Mouse (Mus musculus) liver, embryonic 14 days (tissue): Measurements from ENCODE around the gene Pdxk. TPM values are rescaled to one million over a fixed set of nuclear protein-coding genes. Genes with fewer than 3 reads are reported as not detected.

Source experiments
- polyA plus RNA-seq: library from polyadenylated mRNA; depleted of rRNA; stranded (reverse); fragments of >200 nt; gene quantifications from 2 replicates; pipeline ENCODE4 v1.2.3, GENCODE M21; 2012; rRNA removed

Gene Pdxk
- 2.6 and 3.3 TPM in 2 replicates for polyA plus RNA-seq

GRCm38 (mm10) chr10:78464792-78465207 is at the start of gene Pdxk:
Pdxk (minus strand) TSS chr10:78464975.

GRCm38 (mm10) chr10:78425181-78426041 is 39.4 kb downstream of the Pdxk start, which contains the start of gene Cstb:
Cstb (plus strand) TSS chr10:78425669.

GRCm38 (mm10) chr10:78412319-78413151 is 52.2 kb downstream of the Pdxk start, which contains the start of gene Rrp1:
Rrp1 (minus strand) TSS chr10:78413043.

Other genes with a start within 250 kb of the Pdxk start
- gene Trappc10, start 220.3 kb downstream of the Pdxk start, polyA plus RNA-seq, result 16.8 and 21.1 TPM in 2 replicates
- gene Agpat3, start 112.5 kb downstream of the Pdxk start, polyA plus RNA-seq, result 13.5 and 14.1 TPM in 2 replicates
- gene Rrp1, start 51.9 kb downstream of the Pdxk start, polyA plus RNA-seq, result 75.9 and 87.1 TPM in 2 replicates
- 56.1 and 65.8 TPM in 2 replicates for gene Cstb, start 39.3 kb downstream of the Pdxk start, polyA plus RNA-seq
- gene Olfr1358, start 52.5 kb upstream of the Pdxk start, polyA plus RNA-seq, result not detected in 2 replicates
- gene Ilvbl, start 109.4 kb upstream of the Pdxk start, polyA plus RNA-seq, result 9.7 and 11.1 TPM in 2 replicates
- gene Syde1, start 127.0 kb upstream of the Pdxk start, polyA plus RNA-seq, result 1.6 and 1.8 TPM in 2 replicates
- gene Olfr1357, start 153.1 kb upstream of the Pdxk start, polyA plus RNA-seq, result not detected in 2 replicates